Mouse (Mus musculus): ENCODE measurements around the gene Ano6.

GRCm38 (mm10) chr15:95882436-95882835 is 91.8 kb downstream of the Ano6 start:
- TF ChIP-seq CTCF (IDR thresholded peaks at IDR 0.05; ENCODE audit: low read depth) (no peak), EP300 (IDR thresholded peaks at IDR 0.05; ENCODE audit: low read depth) (no peak)

All from liver, embryonic 14.5 days (tissue).